Mouse (Mus musculus) hindbrain, embryonic 13.5 days (tissue): ENCODE data around the gene Fubp3. TPM values are rescaled to one million over a fixed set of nuclear protein-coding genes. Genes with fewer than 3 reads are reported as not detected.

Source experiments
- ATAC-seq: fragments of 200-750 bp; cut with Nextera tagmentation; 2 replicates; pipeline ENCODE4 v1.8.0; 2017; ENCODE audit warnings: moderate TSS enrichment; ENCODE audit not compliant: low FRiP score
- H3K27ac ChIP-seq: fragments of 300-500 bp; sonication (generic); 2 replicates; pipeline ENCODE4 v1.5.1; 2015; ENCODE audit warnings: inconsistent platforms, mild to moderate bottlenecking, moderate library complexity
- H3K27me3 ChIP-seq: fragments of 300-500 bp; sonication (generic); 2 replicates; pipeline ENCODE4 v1.6.1; 2015; ENCODE audit warnings: mild to moderate bottlenecking, inconsistent platforms
- H3K36me3 ChIP-seq: fragments of 300-500 bp; sonication (generic); 2 replicates; pipeline ENCODE4 v1.6.1; 2015; ENCODE audit warnings: mild to moderate bottlenecking, inconsistent platforms
- H3K4me1 ChIP-seq: fragments of 300-500 bp; sonication (generic); replicated peaks from 2 replicates; pipeline ENCODE4 v1.6.1; 2015; ENCODE audit warnings: inconsistent platforms
- H3K4me2 ChIP-seq: fragments of 300-500 bp; sonication (generic); 2 replicates; pipeline ENCODE4 v1.6.1; 2015; ENCODE audit warnings: inconsistent platforms, mild to moderate bottlenecking, moderate library complexity
- H3K4me3 ChIP-seq: fragments of 300-500 bp; sonication (generic); 2 replicates; pipeline ENCODE4 v1.5.1; 2015; ENCODE audit warnings: mild to moderate bottlenecking, inconsistent platforms
- H3K9ac ChIP-seq: fragments of 300-500 bp; sonication (generic); 2 replicates; pipeline ENCODE4 v1.6.1; 2015; ENCODE audit warnings: mild to moderate bottlenecking, inconsistent platforms
- H3K9me3 ChIP-seq: fragments of 300-500 bp; sonication (generic); 2 replicates; pipeline ENCODE4 v1.6.1; 2016; ENCODE audit warnings: inconsistent platforms
- WGBS: fragments of 180-500 bp; shearing (Covaris S2); methylation state at CpG from one replicate; pipeline ENCODE4 v1.1.7; 2015; 5-methylcytosine and 5-hydroxymethylcytosine counted together
- polyA plus RNA-seq: library from polyadenylated mRNA; unstranded; fragments of >200 nt; fragmentation: Nextera tagmentation; extraction: Ambion mirVana; gene quantifications from 2 replicates; pipeline ENCODE4 v1.2.1, GENCODE M21; 2015

The Fubp3 gene
- polyA plus RNA-seq, 1 experiment from 2014 or later, result 62.7 TPM

- Histone ChIP-seq H3K36me3 (no peaks in the 10 kb centered on the region), H3K4me1 (peaks cover 51% of the 10 kb centered on the region), H3K4me3 (peak overlapping the region; percentile 26), H3K9ac (peak overlapping the region; percentile 49), H3K27ac (no peak overlapping the region), H3K4me2 (peak overlapping the region; percentile 45), H3K9me3 (no peaks in the 10 kb centered on the region), H3K27me3 (peaks cover 100% of the 10 kb centered on the region)
- ATAC-seq, result no peak
- WGBS, result under 1% methylated on average over 50 of the region's 52 CpGs
Observed at GRCm38 (mm10) chr2:31635281-31636137, 63.1 kb downstream of the Fubp3 start.

GRCm38 (mm10) chr2:31636138-31636741 lies 63.8 kb downstream of the Fubp3 start:
- peak overlapping the region; percentile 23; the same call in 1 of the 2 replicates for H3K27ac ChIP-seq
- peak; percentile 18 for ATAC-seq
- peak overlapping the region; percentile 45 for H3K4me2 ChIP-seq
- H3K9me3 ChIP-seq, result no peaks in the 10 kb centered on the region
- peaks cover 58% of the 10 kb centered on the region for H3K4me1 ChIP-seq
- no peaks in the 10 kb centered on the region for H3K36me3 ChIP-seq
- peaks cover 100% of the 10 kb centered on the region for H3K27me3 ChIP-seq
- peak overlapping the region; percentile 26 for H3K4me3 ChIP-seq
- under 1% methylated on average over 48 of the region's 48 CpGs for WGBS
- H3K9ac ChIP-seq, result peak overlapping the region; percentile 49

GRCm38 (mm10) chr2:31636742-31637141 lies 64.3 kb downstream of the Fubp3 start:
- H3K4me1 ChIP-seq, result peaks cover 62% of the 10 kb centered on the region

GRCm38 (mm10) chr2:31637311-31637710 lies 64.9 kb downstream of the Fubp3 start:
- peak overlapping the region; percentile 26 for H3K4me3 ChIP-seq
- H3K4me1 ChIP-seq, result peaks cover 66% of the 10 kb centered on the region
- H3K36me3 ChIP-seq, result no peaks in the 10 kb centered on the region
- H3K4me2 ChIP-seq, result peak overlapping the region; percentile 45
- H3K27ac ChIP-seq, result peak overlapping the region; percentile 41; the same call in 1 of the 2 replicates
- no peaks in the 10 kb centered on the region for H3K9me3 ChIP-seq
- peak overlapping the region; percentile 49; the same call in 1 of the 2 replicates for H3K9ac ChIP-seq
- under 1% methylated on average over 12 of the region's 12 CpGs for WGBS
- ATAC-seq, result no peak
- H3K27me3 ChIP-seq, result peaks cover 100% of the 10 kb centered on the region

More at GRCm38 (mm10) chr2:31636742-31637141, 64.3 kb downstream of the Fubp3 start:
- Histone ChIP-seq H3K27me3 (peaks cover 100% of the 10 kb centered on the region), H3K36me3 (no peaks in the 10 kb centered on the region), H3K4me3 (peak overlapping the region; percentile 26), H3K9ac (peak overlapping the region; percentile 49), H3K27ac (peak overlapping the region; percentile 23; the same call in 1 of the 2 replicates), H3K9me3 (no peaks in the 10 kb centered on the region), H3K4me2 (peak overlapping the region; percentile 45)
- 0% methylated on average over 34 of the region's 35 CpGs for WGBS
- ATAC-seq, result peak; percentile 71

GRCm38 (mm10) chr2:31637807-31638206 lies 65.4 kb downstream of the Fubp3 start:
- Histone ChIP-seq H3K4me2 (peak overlapping the region; percentile 45), H3K27me3 (peaks cover 100% of the 10 kb centered on the region), H3K36me3 (no peaks in the 10 kb centered on the region), H3K27ac (peak overlapping the region; percentile 41; the same call in 1 of the 2 replicates), H3K4me3 (peak overlapping the region; percentile 26), H3K9ac (0 out of 2 replicates have a peak overlapping the region, but pooled peaks have one; percentile 15), H3K9me3 (no peaks in the 10 kb centered on the region), H3K4me1 (peaks cover 66% of the 10 kb centered on the region)
- under 1% methylated on average over 22 of the region's 22 CpGs for WGBS
- no peak for ATAC-seq

- Histone ChIP-seq H3K4me3 (peak overlapping the region; percentile 30), H3K9me3 (no peaks in the 10 kb centered on the region), H3K9ac (no peak overlapping the region), H3K4me2 (peak overlapping the region; percentile 29; the same call in 1 of the 2 replicates), H3K4me1 (peaks cover 66% of the 10 kb centered on the region), H3K27ac (peak overlapping the region; percentile 18; the same call in 1 of the 2 replicates), H3K36me3 (no peaks in the 10 kb centered on the region), H3K27me3 (peaks cover 100% of the 10 kb centered on the region)
- no peak for ATAC-seq
- 1% methylated on average over 30 of the region's 34 CpGs for WGBS
Observed at GRCm38 (mm10) chr2:31638581-31639465, 66.4 kb downstream of the Fubp3 start.

- under 1% methylated on average over 12 of the region's 13 CpGs for WGBS
- Histone ChIP-seq H3K4me2 (0 out of 2 replicates have a peak overlapping the region, but pooled peaks have one; percentile 29), H3K9ac (no peak overlapping the region), H3K4me1 (peaks cover 66% of the 10 kb centered on the region), H3K4me3 (peak overlapping the region; percentile 30), H3K27ac (0 out of 2 replicates have a peak overlapping the region, but pooled peaks have one; percentile 23), H3K36me3 (no peaks in the 10 kb centered on the region), H3K9me3 (no peaks in the 10 kb centered on the region), H3K27me3 (peaks cover 100% of the 10 kb centered on the region)
- ATAC-seq, result no peak
Observed at GRCm38 (mm10) chr2:31639466-31639760, 67.0 kb downstream of the Fubp3 start.

GRCm38 (mm10) chr2:31639901-31640608 lies 67.6 kb downstream of the Fubp3 start, which contains the start of gene Prdm12:
Prdm12 (plus strand) TSS chr2:31640037.
- Histone ChIP-seq H3K27ac (peak within 1 kb of the TSS; percentile 58), H3K27me3 (peaks cover 100% of the 10 kb centered on the region), H3K4me1 (peaks cover 64% of the 10 kb centered on the region), H3K9me3 (no peaks in the 10 kb centered on the region), H3K4me2 (peak within 1 kb of the TSS; percentile 29; the same call in 1 of the 2 replicates), H3K36me3 (no peaks in the 10 kb centered on the region), H3K9ac (peak within 1 kb of the TSS; percentile 46), H3K4me3 (peak within 1 kb of the TSS; percentile 30)
- under 1% methylated on average over 41 of the region's 41 CpGs for WGBS
- no peak for ATAC-seq

GRCm38 (mm10) chr2:31640609-31641507 lies 68.4 kb downstream of the Fubp3 start:
- Histone ChIP-seq H3K27me3 (peaks cover 100% of the 10 kb centered on the region), H3K9me3 (no peaks in the 10 kb centered on the region), H3K27ac (peak overlapping the region; percentile 58; the same call in 1 of the 2 replicates), H3K36me3 (no peaks in the 10 kb centered on the region), H3K9ac (peak overlapping the region; percentile 46; the same call in 1 of the 2 replicates), H3K4me3 (peak overlapping the region; percentile 30), H3K4me2 (peak overlapping the region; percentile 31; the same call in 1 of the 2 replicates), H3K4me1 (peaks cover 56% of the 10 kb centered on the region)
- no peak for ATAC-seq
- WGBS, result 1% methylated on average over 48 of the region's 48 CpGs

GRCm38 (mm10) chr2:31641508-31641830 lies 69.0 kb downstream of the Fubp3 start:
- under 1% methylated on average over 11 of the region's 11 CpGs for WGBS
- H3K9me3 ChIP-seq, result no peaks in the 10 kb centered on the region
- H3K4me2 ChIP-seq, result peak overlapping the region; percentile 31; the same call in 1 of the 2 replicates
- peaks cover 100% of the 10 kb centered on the region for H3K27me3 ChIP-seq
- peak overlapping the region; percentile 30 for H3K4me3 ChIP-seq
- ATAC-seq, result no peak
- H3K27ac ChIP-seq, result no peak overlapping the region
- H3K4me1 ChIP-seq, result peaks cover 50% of the 10 kb centered on the region
- no peak overlapping the region for H3K9ac ChIP-seq
- no peaks in the 10 kb centered on the region for H3K36me3 ChIP-seq
